Mouse (Mus musculus): ENCODE measurements around the gene Gpr82. TPM values are rescaled to one million over a fixed set of nuclear protein-coding genes. Genes with fewer than 3 reads are reported as not detected.
A peak's percentile ranks its signal among the peaks of the same experiment; 100 is the strongest.

The Gpr82 gene
- polyA plus RNA-seq, 1 experiment from 2014 or later, result 0.58 TPM

DNA sequence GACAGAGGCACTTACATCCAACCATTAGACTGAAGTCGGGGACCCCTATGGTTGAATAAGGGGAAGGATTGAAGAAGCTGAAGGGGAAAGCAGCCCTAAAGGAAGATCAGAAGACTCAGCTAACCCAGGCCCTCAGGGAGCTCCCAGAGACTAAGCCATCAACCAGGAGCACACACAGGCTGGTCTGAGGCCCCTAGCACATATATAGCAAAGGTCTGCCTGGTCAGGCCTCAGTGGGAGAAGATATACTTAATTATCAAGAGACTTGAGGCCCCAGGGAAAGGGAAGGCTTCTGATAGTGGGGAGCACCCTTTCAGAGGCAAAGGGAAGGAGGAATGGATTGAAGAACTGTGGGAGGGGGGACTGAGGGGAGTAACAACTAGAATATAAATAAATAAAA, 25.4 kb downstream of the Gpr82 start:
- Histone ChIP-seq H3K9ac (no peak overlapping the region), H3K27me3 (ENCODE audit: insufficient read depth, low read length) (no peaks in the 10 kb centered on the region), H3K9me3 (ENCODE audit: low read depth, low read length) (no peaks in the 10 kb centered on the region), H3K4me1 (ENCODE audit: insufficient read depth) (no peaks in the 10 kb centered on the region), H3K4me3 (ENCODE audit: low read depth, low read length) (no peak overlapping the region), H3K36me3 (ENCODE audit: insufficient read depth) (no peaks in the 10 kb centered on the region), H3K27ac (ENCODE audit: low read depth) (no peak overlapping the region), H3K4me2 (no peak overlapping the region)
- WGBS, result 92% methylated on average over 1 of the region's 1 CpGs
- ATAC-seq (ENCODE audit: insufficient read depth), result no peak
- no peak for TF ChIP-seq CTCF (IDR thresholded peaks at IDR 0.05; ENCODE audit: low read depth)
- DNase-seq, result no peak

DNA sequence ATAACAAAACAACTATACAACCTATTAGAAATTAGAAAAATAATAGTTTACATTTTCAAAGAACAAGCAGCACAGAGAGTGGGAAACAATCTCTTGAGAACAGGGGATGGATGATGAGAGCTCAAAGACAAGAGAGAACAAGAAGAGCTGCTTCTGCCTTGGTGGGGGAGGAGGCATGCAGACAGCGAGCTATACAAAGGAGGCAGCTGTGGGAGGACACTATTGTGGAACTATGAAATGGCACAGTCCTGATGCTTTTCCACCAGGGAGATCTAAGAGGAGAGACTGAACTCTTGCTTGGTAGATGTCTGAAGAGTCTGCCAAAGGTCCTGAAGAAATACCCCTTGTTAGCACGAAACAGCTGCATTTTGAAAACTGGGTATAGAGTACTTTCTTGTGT, 27.2 kb downstream of the Gpr82 start:
- no peak overlapping the region for H3K4me3 ChIP-seq (ENCODE audit: low read depth, low read length)
- DNase-seq (no peak), ATAC-seq (ENCODE audit: insufficient read depth) (no peak)
- TF ChIP-seq CTCF (IDR thresholded peaks at IDR 0.05; ENCODE audit: low read depth), result no peak
- no peaks in the 10 kb centered on the region for H3K9me3 ChIP-seq (ENCODE audit: low read depth, low read length)
- H3K9ac ChIP-seq, result no peak overlapping the region
- WGBS, result 65% methylated on average over 2 of the region's 2 CpGs
- no peak overlapping the region for H3K4me2 ChIP-seq
- no peaks in the 10 kb centered on the region for H3K27me3 ChIP-seq (ENCODE audit: insufficient read depth, low read length)
- H3K27ac ChIP-seq (ENCODE audit: low read depth), result no peak overlapping the region
- no peaks in the 10 kb centered on the region for H3K4me1 ChIP-seq (ENCODE audit: insufficient read depth)
- H3K36me3 ChIP-seq (ENCODE audit: insufficient read depth), result no peaks in the 10 kb centered on the region

GRCm38 (mm10) chrX:13691865-13692264, 30.7 kb downstream of the Gpr82 start:
- ATAC-seq (ENCODE audit: insufficient read depth) (no peak), DNase-seq (peak; percentile 35)
- H3K9ac ChIP-seq, result no peak overlapping the region
- H3K4me2 ChIP-seq, result no peak overlapping the region
- H3K27ac ChIP-seq (ENCODE audit: low read depth), result no peak overlapping the region
- 0 out of 2 replicates have a peak, but pooled peaks have one; percentile 15 for TF ChIP-seq CTCF (IDR thresholded peaks at IDR 0.05; ENCODE audit: low read depth)
- WGBS, result 76% methylated on average over 4 of the region's 4 CpGs
- no peak overlapping the region for H3K4me3 ChIP-seq (ENCODE audit: low read depth, low read length)
- no peaks in the 10 kb centered on the region for H3K27me3 ChIP-seq (ENCODE audit: insufficient read depth, low read length)
- no peaks in the 10 kb centered on the region for H3K4me1 ChIP-seq (ENCODE audit: insufficient read depth)
- H3K36me3 ChIP-seq (ENCODE audit: insufficient read depth), result no peaks in the 10 kb centered on the region
- H3K9me3 ChIP-seq (ENCODE audit: low read depth, low read length), result no peaks in the 10 kb centered on the region

- TF ChIP-seq CTCF (IDR thresholded peaks at IDR 0.05; ENCODE audit: low read depth), result no peak
- H3K4me3 ChIP-seq (ENCODE audit: low read depth, low read length), result no peak overlapping the region
- H3K27me3 ChIP-seq (ENCODE audit: insufficient read depth, low read length), result no peaks in the 10 kb centered on the region
- H3K9me3 ChIP-seq (ENCODE audit: low read depth, low read length), result no peaks in the 10 kb centered on the region
- H3K4me1 ChIP-seq (ENCODE audit: insufficient read depth), result no peaks in the 10 kb centered on the region
- 60% methylated on average over 3 of the region's 3 CpGs for WGBS
- H3K4me2 ChIP-seq, result no peak overlapping the region
- H3K36me3 ChIP-seq (ENCODE audit: insufficient read depth), result no peaks in the 10 kb centered on the region
- ATAC-seq (ENCODE audit: insufficient read depth) (no peak), DNase-seq (peak; percentile 17)
- no peak overlapping the region for H3K27ac ChIP-seq (ENCODE audit: low read depth)
- no peak overlapping the region for H3K9ac ChIP-seq
Observed at GRCm38 (mm10) chrX:13700681-13701080, 39.5 kb downstream of the Gpr82 start.

GRCm38 (mm10) chrX:13705051-13705450, 43.9 kb downstream of the Gpr82 start:
- no peaks in the 10 kb centered on the region for H3K36me3 ChIP-seq (ENCODE audit: insufficient read depth)
- DNase-seq (peak; percentile 76), ATAC-seq (ENCODE audit: insufficient read depth) (peak; percentile 56; the same call in 1 of the 2 replicates)
- H3K27me3 ChIP-seq (ENCODE audit: insufficient read depth, low read length), result no peaks in the 10 kb centered on the region
- WGBS, result 24% methylated on average over 2 of the region's 2 CpGs
- TF ChIP-seq CTCF (IDR thresholded peaks at IDR 0.05; ENCODE audit: low read depth), result no peak
- no peaks in the 10 kb centered on the region for H3K9me3 ChIP-seq (ENCODE audit: low read depth, low read length)
- no peak overlapping the region for H3K9ac ChIP-seq
- no peak overlapping the region for H3K4me2 ChIP-seq
- H3K27ac ChIP-seq (ENCODE audit: low read depth), result no peak overlapping the region
- H3K4me3 ChIP-seq (ENCODE audit: low read depth, low read length), result no peak overlapping the region
- no peaks in the 10 kb centered on the region for H3K4me1 ChIP-seq (ENCODE audit: insufficient read depth)

DNA sequence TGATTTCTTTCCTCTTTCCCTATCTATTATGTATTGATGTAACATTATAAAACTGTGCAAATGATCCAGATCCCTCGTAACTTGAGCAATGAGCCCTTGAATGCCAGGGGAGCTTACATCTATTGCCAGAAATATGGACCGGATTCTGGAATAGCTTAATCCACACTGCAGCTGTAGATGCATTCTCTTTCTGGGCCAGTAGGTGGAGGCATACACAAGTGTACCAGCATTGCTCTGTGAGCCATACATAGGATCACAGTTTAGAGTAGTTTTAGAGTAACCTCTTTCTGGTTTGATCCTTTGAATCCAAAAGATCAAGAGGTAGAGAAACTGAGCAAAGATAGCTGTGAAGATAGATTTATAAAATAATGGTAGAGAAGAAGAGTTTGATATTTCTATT, 49.0 kb downstream of the Gpr82 start:
- Histone ChIP-seq H3K27me3 (ENCODE audit: insufficient read depth, low read length) (no peaks in the 10 kb centered on the region), H3K36me3 (ENCODE audit: insufficient read depth) (no peaks in the 10 kb centered on the region), H3K4me3 (ENCODE audit: low read depth, low read length) (no peak overlapping the region), H3K4me1 (ENCODE audit: insufficient read depth) (no peaks in the 10 kb centered on the region), H3K4me2 (no peak overlapping the region), H3K9me3 (ENCODE audit: low read depth, low read length) (no peaks in the 10 kb centered on the region), H3K27ac (ENCODE audit: low read depth) (no peak overlapping the region), H3K9ac (no peak overlapping the region)
- DNase-seq (peak; percentile 79), ATAC-seq (ENCODE audit: insufficient read depth) (no peak; the same call in 1 of the 2 replicates)
- WGBS, result 43% methylated on average over 2 of the region's 2 CpGs
- TF ChIP-seq CTCF (IDR thresholded peaks at IDR 0.05; ENCODE audit: low read depth), result peak; percentile 83

Small RNA genes lying within 50 kb of the gene (microRNA-seq; reads per million reads assigned to microRNA genes)
- not detected for gene Gm25246 (ENCODE audit: borderline number of aligned reads)

Other genes with a start within 250 kb of the Gpr82 start
- 0.03 and 0.05 TPM in 2 replicates for gene Nyx, start 195.3 kb upstream of the Gpr82 start, polyA plus RNA-seq (2014; fragmentation: Nextera tagmentation; extraction: Ambion mirVana)
- gene Gpr34, start 29.3 kb upstream of the Gpr82 start, polyA plus RNA-seq (2014; fragmentation: Nextera tagmentation; extraction: Ambion mirVana), result 2.5 and 2.6 TPM in 2 replicates
- gene Cask, start 190.0 kb downstream of the Gpr82 start, polyA plus RNA-seq (2014; fragmentation: Nextera tagmentation; extraction: Ambion mirVana), result 14.6 and 16.0 TPM in 2 replicates